Mouse (Mus musculus) cortical plate, adult 2 months (tissue): ENCODE measurements around the gene Phf12.

ENCODE experiments used
- CTCF ChIP-seq: fragments of 200-500 bp; IDR thresholded peaks from 2 replicates; pipeline ENCODE4 v1.5.1; 2011; ENCODE audit warnings: mild to moderate bottlenecking, control low read depth, low read length; ENCODE audit not compliant: insufficient read depth; ENCODE audit errors: extremely low read depth
- POLR2A ChIP-seq: fragments of 200-500 bp; IDR thresholded peaks from 2 replicates; pipeline ENCODE4 v1.6.1; 2011; ENCODE audit warnings: mild to moderate bottlenecking, low read length, control low read depth; ENCODE audit not compliant: insufficient read depth; ENCODE audit errors: extremely low read depth

DNA sequence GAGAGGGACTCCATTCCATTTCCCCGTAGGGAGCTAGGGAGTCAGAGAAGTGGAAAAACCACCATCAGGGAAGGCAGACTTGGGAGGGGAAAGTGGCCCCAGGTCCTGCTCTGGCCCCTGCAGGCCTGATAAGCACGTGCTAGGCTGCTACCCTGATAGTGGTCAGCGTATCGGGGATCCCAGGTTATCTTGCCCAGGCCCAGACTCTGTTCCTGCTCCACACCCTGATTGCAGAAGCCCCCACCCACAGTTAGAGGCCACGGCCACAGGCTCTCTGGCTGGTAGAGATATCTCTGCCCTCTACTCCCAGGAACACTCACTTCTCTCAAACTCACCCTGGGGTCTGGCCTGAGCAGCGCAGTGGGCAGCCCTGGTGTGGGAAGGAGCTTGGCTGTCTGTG, 87.1 kb downstream of the Phf12 start:
- no peak for TF ChIP-seq CTCF
- TF ChIP-seq POLR2A = no peak
